Mouse (Mus musculus): ENCODE measurements around the gene Cyp2u1. TPM values are rescaled to one million over a fixed set of nuclear protein-coding genes. Genes with fewer than 3 reads are reported as not detected.

Cyp2u1 gene
- total and polyA plus RNA-seq, 2 experiments from 2014 or later, result 21.4 to 47.2 TPM

DNA sequence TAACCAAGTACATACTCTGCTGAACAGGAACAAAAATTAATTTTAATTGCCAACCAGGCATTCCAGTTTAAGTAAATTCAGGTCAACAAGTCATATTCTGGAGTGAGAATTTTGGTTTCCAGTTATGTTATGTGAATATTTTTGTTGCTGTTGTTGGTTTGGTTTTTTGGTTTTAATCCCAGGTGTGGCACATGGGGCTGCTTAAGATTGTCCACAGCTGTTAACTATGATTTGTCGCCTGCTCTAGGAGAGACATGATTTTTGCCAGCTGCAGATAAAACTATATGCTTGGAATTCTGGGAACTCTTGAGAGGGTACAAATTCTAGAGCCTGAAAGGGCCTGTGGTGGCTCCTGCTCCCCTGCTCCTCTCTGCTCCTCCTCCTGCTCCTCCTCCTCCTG lies 14.1 kb upstream of the Cyp2u1 start:
- H3K4me1 ChIP-seq (ENCODE audit: control insufficient read depth, insufficient read depth), result no peaks in the 10 kb centered on the region
- no peak overlapping the region for H3K4me3 ChIP-seq (ENCODE audit: low read depth, low read length)
- no peaks in the 10 kb centered on the region for H3K9me3 ChIP-seq (replicated peaks; ENCODE audit: control insufficient read depth, low read length)
- ATAC-seq (ENCODE audit: insufficient read depth, low read depth), result no peak
- no peaks in the 10 kb centered on the region for H3K36me3 ChIP-seq (replicated peaks; ENCODE audit: control insufficient read depth, insufficient read depth, low read length)
- 75% methylated on average over 1 of the region's 1 CpGs for WGBS
- no peak overlapping the region for H3K27ac ChIP-seq (ENCODE audit: low read depth)
- DNase-seq (ENCODE audit: low spot score), result no peak
- no peak for TF ChIP-seq EP300 (IDR thresholded peaks at IDR 0.05; ENCODE audit: low read depth)
- TF ChIP-seq CTCF (IDR thresholded peaks at IDR 0.05; ENCODE audit: low read depth), result no peak
- no peaks in the 10 kb centered on the region for H3K27me3 ChIP-seq (ENCODE audit: control insufficient read depth, insufficient read depth, low read length)
- H3K4me2 ChIP-seq (ENCODE audit: low read depth, low read length), result no peak overlapping the region
- no peak overlapping the region for H3K9ac ChIP-seq (replicated peaks; ENCODE audit: low read depth, low read length)

DNA sequence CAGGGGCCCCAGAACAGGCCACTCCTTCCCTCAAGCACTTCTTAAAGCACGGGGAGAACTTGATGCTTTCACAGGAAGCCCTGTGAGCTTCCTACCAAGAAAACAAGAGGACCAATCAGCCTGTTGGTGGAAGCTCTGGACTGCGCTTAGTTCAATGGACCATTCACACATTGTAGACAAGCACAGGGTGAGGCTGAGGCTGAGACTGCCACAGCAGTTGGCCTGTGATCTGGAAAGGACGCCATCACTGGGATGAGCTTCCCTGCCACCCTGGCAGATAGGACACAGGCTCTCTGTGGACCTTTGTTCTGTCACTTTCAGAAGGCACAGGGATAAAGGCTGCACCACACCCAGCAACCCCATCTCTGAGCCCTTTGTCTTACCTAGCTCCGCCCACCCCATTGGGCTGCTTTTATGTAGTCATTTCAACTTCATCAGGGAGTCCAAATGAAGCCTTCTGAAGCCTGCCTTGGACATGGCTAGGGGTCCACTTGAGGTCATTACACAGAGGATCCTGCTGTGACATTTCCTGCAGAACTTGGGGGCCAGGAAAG lies 13.0 kb upstream of the Cyp2u1 start:
- no peaks in the 10 kb centered on the region for H3K9me3 ChIP-seq (replicated peaks; ENCODE audit: control insufficient read depth, low read length)

DNA sequence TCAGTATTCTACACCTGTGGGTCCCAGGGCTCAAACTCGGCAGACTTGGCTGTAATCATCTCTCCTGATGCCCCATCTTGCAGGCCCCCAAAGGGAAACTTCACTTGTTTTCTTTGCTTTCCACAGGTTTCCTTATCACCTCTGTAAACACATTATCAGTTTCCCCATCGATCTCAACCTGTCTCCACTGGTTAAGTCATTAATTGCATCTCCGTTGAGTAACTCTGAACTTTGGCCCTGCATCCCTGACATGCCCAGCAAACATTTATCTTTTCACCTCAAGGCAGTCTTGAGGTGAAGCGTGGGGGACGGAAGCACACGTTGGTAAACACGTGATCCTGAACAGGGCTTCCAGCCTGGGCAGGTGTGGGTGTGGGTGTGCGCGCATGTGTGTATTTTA lies 9.3 kb upstream of the Cyp2u1 start:
- H3K36me3 ChIP-seq (replicated peaks; ENCODE audit: control insufficient read depth, insufficient read depth, low read length), result no peaks in the 10 kb centered on the region
- H3K4me3 ChIP-seq (ENCODE audit: low read depth, low read length), result no peak overlapping the region
- no peaks in the 10 kb centered on the region for H3K27me3 ChIP-seq (ENCODE audit: control insufficient read depth, insufficient read depth, low read length)
- no peak for TF ChIP-seq EP300 (IDR thresholded peaks at IDR 0.05; ENCODE audit: low read depth)
- no peak for TF ChIP-seq CTCF (IDR thresholded peaks at IDR 0.05; ENCODE audit: low read depth)
- WGBS, result 66% methylated on average over 9 of the region's 9 CpGs
- no peak overlapping the region for H3K27ac ChIP-seq (ENCODE audit: low read depth)
- no peak overlapping the region for H3K4me2 ChIP-seq (ENCODE audit: low read depth, low read length)
- ATAC-seq (ENCODE audit: insufficient read depth, low read depth) (no peak), DNase-seq (ENCODE audit: low spot score) (no peak)
- H3K4me1 ChIP-seq (ENCODE audit: control insufficient read depth, insufficient read depth), result no peaks in the 10 kb centered on the region
- peaks cover 13% of the 10 kb centered on the region for H3K9me3 ChIP-seq (replicated peaks; ENCODE audit: control insufficient read depth, low read length)
- H3K9ac ChIP-seq (replicated peaks; ENCODE audit: low read depth, low read length), result no peak overlapping the region

More for the DNA sequence above, 13.0 kb upstream of the Cyp2u1 start:
- Histone ChIP-seq H3K4me3 (ENCODE audit: low read depth, low read length) (no peak overlapping the region), H3K4me1 (ENCODE audit: control insufficient read depth, insufficient read depth) (no peaks in the 10 kb centered on the region), H3K27me3 (ENCODE audit: control insufficient read depth, insufficient read depth, low read length) (no peaks in the 10 kb centered on the region), H3K9ac (replicated peaks; ENCODE audit: low read depth, low read length) (no peak overlapping the region), H3K27ac (ENCODE audit: low read depth) (no peak overlapping the region), H3K4me2 (ENCODE audit: low read depth, low read length) (no peak overlapping the region), H3K36me3 (replicated peaks; ENCODE audit: control insufficient read depth, insufficient read depth, low read length) (no peaks in the 10 kb centered on the region)
- 53% methylated on average over 4 of the region's 4 CpGs for WGBS
- ATAC-seq (ENCODE audit: insufficient read depth, low read depth) (no peak), DNase-seq (ENCODE audit: low spot score) (no peak)
- TF ChIP-seq EP300 (IDR thresholded peaks at IDR 0.05; ENCODE audit: low read depth) (no peak), CTCF (IDR thresholded peaks at IDR 0.05; ENCODE audit: low read depth) (no peak)

DNA sequence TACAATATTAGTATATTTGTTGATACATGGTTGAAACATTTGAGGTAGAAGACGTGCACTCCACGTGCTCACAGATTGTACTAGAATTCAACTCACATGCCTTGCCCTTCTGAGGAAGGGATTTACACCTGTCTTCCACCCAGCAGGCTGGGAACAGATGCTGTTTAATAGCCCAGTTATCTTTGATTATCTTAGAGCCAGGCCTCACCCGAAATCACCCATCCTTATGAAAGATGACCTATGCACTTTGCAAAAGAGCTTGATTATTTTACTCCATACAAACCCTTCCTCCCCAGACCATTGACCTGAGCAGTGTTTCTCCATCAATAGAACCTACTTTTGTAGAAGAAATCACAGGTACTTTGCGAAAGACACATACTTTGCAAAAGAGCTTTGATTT lies 7.5 kb upstream of the Cyp2u1 start:
- no peaks in the 10 kb centered on the region for H3K4me1 ChIP-seq (ENCODE audit: control insufficient read depth, insufficient read depth)
- peaks cover 13% of the 10 kb centered on the region for H3K9me3 ChIP-seq (replicated peaks; ENCODE audit: control insufficient read depth, low read length)
- WGBS, result 88% methylated on average over 4 of the region's 4 CpGs
- no peak overlapping the region for H3K4me3 ChIP-seq (ENCODE audit: low read depth, low read length)
- H3K9ac ChIP-seq (replicated peaks; ENCODE audit: low read depth, low read length), result no peak overlapping the region
- no peak overlapping the region for H3K27ac ChIP-seq (ENCODE audit: low read depth)
- no peak for ATAC-seq (ENCODE audit: insufficient read depth, low read depth)
- no peak for DNase-seq (ENCODE audit: low spot score)
- H3K36me3 ChIP-seq (replicated peaks; ENCODE audit: control insufficient read depth, insufficient read depth, low read length), result no peaks in the 10 kb centered on the region
- no peak for TF ChIP-seq EP300 (IDR thresholded peaks at IDR 0.05; ENCODE audit: low read depth)
- TF ChIP-seq CTCF (IDR thresholded peaks at IDR 0.05; ENCODE audit: low read depth), result no peak
- no peaks in the 10 kb centered on the region for H3K27me3 ChIP-seq (ENCODE audit: control insufficient read depth, insufficient read depth, low read length)
- H3K4me2 ChIP-seq (ENCODE audit: low read depth, low read length), result no peak overlapping the region

DNA sequence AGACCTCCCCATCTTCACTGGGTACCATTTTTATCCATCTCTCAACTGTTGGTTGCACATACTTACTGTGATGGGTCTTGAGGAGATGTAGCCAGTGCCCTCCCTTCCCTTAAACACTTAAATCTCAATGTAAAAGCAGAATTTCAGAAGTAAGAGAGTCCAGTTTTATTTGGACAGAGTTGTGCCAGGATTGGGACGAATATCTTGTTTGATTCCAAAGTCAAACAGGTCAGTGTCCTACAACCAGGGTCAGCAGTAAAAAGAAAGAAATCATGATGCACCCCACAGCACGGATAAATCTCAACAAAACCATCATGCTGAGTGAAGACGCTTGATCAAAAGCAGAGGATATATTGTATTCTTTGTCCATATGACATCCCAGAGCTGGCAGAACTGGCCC lies 4.8 kb upstream of the Cyp2u1 start:
- H3K4me3 ChIP-seq (ENCODE audit: low read depth, low read length), result no peak overlapping the region
- ATAC-seq (ENCODE audit: insufficient read depth, low read depth) (no peak), DNase-seq (ENCODE audit: low spot score) (no peak)
- no peaks in the 10 kb centered on the region for H3K27me3 ChIP-seq (ENCODE audit: control insufficient read depth, insufficient read depth, low read length)
- WGBS, result 85% methylated on average over 3 of the region's 3 CpGs
- no peak overlapping the region for H3K4me2 ChIP-seq (ENCODE audit: low read depth, low read length)
- H3K9me3 ChIP-seq (replicated peaks; ENCODE audit: control insufficient read depth, low read length), result peaks cover 13% of the 10 kb centered on the region
- H3K27ac ChIP-seq (ENCODE audit: low read depth), result no peak overlapping the region
- TF ChIP-seq EP300 (IDR thresholded peaks at IDR 0.05; ENCODE audit: low read depth) (no peak), CTCF (IDR thresholded peaks at IDR 0.05; ENCODE audit: low read depth) (no peak)
- H3K36me3 ChIP-seq (replicated peaks; ENCODE audit: control insufficient read depth, insufficient read depth, low read length), result no peaks in the 10 kb centered on the region
- no peaks in the 10 kb centered on the region for H3K4me1 ChIP-seq (ENCODE audit: control insufficient read depth, insufficient read depth)
- no peak overlapping the region for H3K9ac ChIP-seq (replicated peaks; ENCODE audit: low read depth, low read length)

DNA sequence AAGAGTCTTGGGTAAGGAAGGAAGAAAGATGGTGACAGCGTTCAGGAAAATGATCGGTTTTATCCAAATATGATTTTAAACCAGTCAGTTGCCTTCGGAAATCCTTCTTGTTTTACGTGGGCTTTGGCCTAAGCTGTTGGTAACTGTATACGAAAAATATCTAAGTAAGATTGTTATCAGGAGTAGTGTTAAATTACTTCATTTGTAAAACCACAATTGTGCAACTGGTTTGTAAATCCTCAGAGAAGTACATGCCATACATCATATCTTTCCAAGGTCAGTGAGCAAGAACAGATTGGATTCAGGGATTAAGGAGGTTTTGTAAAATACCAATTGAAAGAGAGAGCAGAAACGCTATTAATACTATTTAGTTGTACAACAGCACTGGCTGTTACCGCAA lies 3.2 kb upstream of the Cyp2u1 start:
- no peak for ATAC-seq (ENCODE audit: insufficient read depth, low read depth)
- TF ChIP-seq EP300 (IDR thresholded peaks at IDR 0.05; ENCODE audit: low read depth), result no peak
- TF ChIP-seq CTCF (IDR thresholded peaks at IDR 0.05; ENCODE audit: low read depth), result no peak
- H3K9me3 ChIP-seq (replicated peaks; ENCODE audit: control insufficient read depth, low read length), result peaks cover 13% of the 10 kb centered on the region
- H3K36me3 ChIP-seq (replicated peaks; ENCODE audit: control insufficient read depth, insufficient read depth, low read length), result no peaks in the 10 kb centered on the region
- 87% methylated on average over 7 of the region's 7 CpGs for WGBS
- H3K27ac ChIP-seq (ENCODE audit: low read depth), result no peak overlapping the region
- no peak overlapping the region for H3K4me3 ChIP-seq (ENCODE audit: low read depth, low read length)
- H3K27me3 ChIP-seq (ENCODE audit: control insufficient read depth, insufficient read depth, low read length), result no peaks in the 10 kb centered on the region
- no peak overlapping the region for H3K9ac ChIP-seq (replicated peaks; ENCODE audit: low read depth, low read length)
- 0 out of 2 replicates have a peak, but pooled peaks cover 4% of the 10 kb centered on the region for H3K4me1 ChIP-seq (ENCODE audit: control insufficient read depth, insufficient read depth)
- DNase-seq (ENCODE audit: low spot score), result no peak
- H3K4me2 ChIP-seq (ENCODE audit: low read depth, low read length), result no peak overlapping the region
